Mouse (Mus musculus): ENCODE results near the gene Fbxo41.

The Fbxo41 gene

GRCm38 (mm10) chr6:85447351-85447750 lies 55.4 kb downstream of the Fbxo41 start:
- no peak for DNase-seq (ENCODE audit: low spot score in 2 of 2)

DNA sequence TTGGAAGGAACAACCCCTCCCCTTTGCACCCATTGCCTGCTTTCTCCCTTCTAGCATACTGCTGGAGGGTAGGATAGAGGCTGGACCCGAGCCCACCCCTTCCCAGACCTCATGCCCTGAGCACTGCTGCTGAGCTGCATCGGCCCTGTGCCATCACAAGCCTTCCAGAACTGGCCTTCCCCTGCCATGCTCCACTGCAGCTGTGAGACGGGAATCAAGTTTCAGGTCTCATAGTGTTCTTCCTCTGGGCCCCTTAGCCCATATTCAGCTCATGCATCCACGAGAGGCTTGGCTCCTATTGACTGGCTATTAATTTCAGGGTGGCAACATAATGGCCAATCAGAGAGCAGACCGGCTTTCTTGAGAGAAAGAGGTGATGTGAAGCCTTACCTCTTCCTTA lies 57.5 kb downstream of the Fbxo41 start:
- DNase-seq (ENCODE audit: low spot score in 2 of 2): no peak

DNA sequence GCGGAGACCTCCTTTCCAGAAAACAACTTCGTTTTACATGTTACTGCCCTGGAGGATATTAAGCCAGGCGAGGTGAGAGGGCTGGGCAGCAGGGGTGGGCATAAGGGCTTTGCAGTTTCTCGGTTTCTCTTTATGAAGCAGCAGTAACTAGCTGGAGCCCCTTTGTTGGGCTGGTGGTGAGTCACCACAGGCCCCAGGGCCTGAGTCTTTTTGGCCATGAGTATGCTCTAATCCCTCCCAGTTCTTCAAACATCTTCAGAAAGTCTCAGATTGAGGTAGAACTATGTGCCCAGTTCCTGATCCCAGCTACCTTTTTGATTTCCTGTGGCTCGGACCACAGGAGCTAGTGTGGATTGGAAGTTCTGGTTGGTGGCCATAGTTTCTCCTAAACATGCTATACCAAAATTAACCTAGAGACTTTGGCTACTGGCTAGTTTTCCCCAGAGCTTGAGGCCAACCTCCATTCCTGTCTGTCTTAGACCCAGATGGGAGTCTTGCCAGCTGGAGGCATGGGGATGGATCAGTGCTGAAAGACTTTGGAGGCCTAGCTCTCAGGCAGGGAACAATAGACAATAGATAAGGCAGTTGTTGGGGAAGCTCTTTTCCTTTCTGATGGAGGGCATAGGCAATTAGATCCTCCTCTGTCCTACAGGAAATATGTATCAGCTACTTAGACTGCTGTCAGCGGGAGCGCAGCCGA lies 58.4 kb downstream of the Fbxo41 start:
- no peak for DNase-seq (ENCODE audit: low spot score in 2 of 2)

GRCm38 (mm10) chr6:85443488-85444233 lies 59.1 kb downstream of the Fbxo41 start:
- DNase-seq (ENCODE audit: low spot score in 2 of 2): no peak

- DNase-seq (ENCODE audit: low spot score in 2 of 2): no peak
Measured at GRCm38 (mm10) chr6:85441142-85441541, 61.7 kb downstream of the Fbxo41 start.

DNA sequence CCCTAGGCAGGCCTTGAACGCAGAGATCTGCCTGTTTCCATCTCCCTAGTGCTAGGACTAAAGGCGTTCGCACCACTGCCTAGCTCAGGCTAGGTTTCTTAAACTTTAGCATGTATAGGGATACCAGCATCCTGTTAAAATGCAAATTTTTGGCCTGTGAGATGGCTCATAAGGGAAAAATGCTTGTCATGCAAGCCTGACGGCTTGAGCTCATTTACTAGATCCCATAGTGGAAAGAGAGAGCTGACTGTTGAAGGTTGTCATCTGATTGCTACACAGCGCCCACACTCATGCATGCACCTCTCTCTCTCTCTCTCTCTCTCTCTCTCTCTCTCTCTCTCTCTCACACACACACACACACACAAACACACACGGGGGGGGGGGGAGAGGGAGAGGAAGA lies 66.2 kb downstream of the Fbxo41 start:
- DNase-seq (ENCODE audit: low spot score in 2 of 2): no peak

- no peak for DNase-seq (ENCODE audit: low spot score in 2 of 2)
Measured at GRCm38 (mm10) chr6:85436204-85436603, 66.6 kb downstream of the Fbxo41 start.

GRCm38 (mm10) chr6:85433865-85434264 lies 68.9 kb downstream of the Fbxo41 start:
- DNase-seq (ENCODE audit: low spot score in 2 of 2): no peak

- DNase-seq (ENCODE audit: low spot score in 2 of 2): peak; percentile 79 to 92
Measured at GRCm38 (mm10) chr6:85431842-85432431, 70.9 kb downstream of the Fbxo41 start, which contains the start of gene Smyd5. TSS of gene Smyd5 (plus strand) at chr6:85431989.

GRCm38 (mm10) chr6:85431274-85431841 lies 71.4 kb downstream of the Fbxo41 start:
- no peak for DNase-seq (ENCODE audit: low spot score in 2 of 2)

GRCm38 (mm10) chr6:85423836-85424379 lies 78.9 kb downstream of the Fbxo41 start, which contains the start of gene Noto:
TSS of gene Noto (plus strand) at chr6:85423886.
- DNase-seq (ENCODE audit: low spot score in 2 of 2): no peak

All from spleen, postnatal 10 days (tissue).